Mouse (Mus musculus) stomach, embryonic 16.5 days (tissue): Measurements from ENCODE around the gene Pomp. TPM values are rescaled to one million over a fixed set of nuclear protein-coding genes. Genes with fewer than 3 reads are reported as not detected.
"Not testable (repeated sequence)": the region's sequence is repeated elsewhere in the genome, so short reads cannot be mapped to it uniquely, and the experiment has no call there.

Source experiments
- ATAC-seq: fragments of 200-750 bp; cut with Nextera tagmentation; 2 replicates; pipeline ENCODE4 v1.8.0; 2017; ENCODE audit warnings: moderate number of reproducible peaks, moderate TSS enrichment; ENCODE audit not compliant: insufficient read depth, low FRiP score
- H3K27ac ChIP-seq: fragments of 300-500 bp; sonication (generic); 2 replicates; pipeline ENCODE4 v1.5.1; 2014; ENCODE audit warnings: low read length
- H3K27me3 ChIP-seq: fragments of 300-500 bp; sonication (generic); 2 replicates; pipeline ENCODE4 v1.6.1; 2014; ENCODE audit warnings: low read length, control low read depth, mixed read lengths; ENCODE audit not compliant: control insufficient read depth, insufficient read depth
- H3K36me3 ChIP-seq: fragments of 300-500 bp; sonication (generic); 2 replicates; pipeline ENCODE4 v1.6.1; 2014; ENCODE audit warnings: low read length; ENCODE audit not compliant: control insufficient read depth, insufficient read depth
- H3K4me1 ChIP-seq: fragments of 300-500 bp; sonication (generic); 2 replicates; pipeline ENCODE4 v1.6.1; 2014; ENCODE audit warnings: low read length, control low read depth, mixed read lengths; ENCODE audit not compliant: control insufficient read depth, insufficient read depth
- H3K4me2 ChIP-seq: fragments of 300-500 bp; sonication (generic); 2 replicates; pipeline ENCODE4 v1.6.1; 2014; ENCODE audit warnings: low read depth, low read length, mixed read lengths
- H3K4me3 ChIP-seq: fragments of 300-500 bp; sonication (generic); replicated peaks from 2 replicates; pipeline ENCODE4 v1.5.1; 2014; ENCODE audit warnings: mild to moderate bottlenecking, low read length
- H3K9ac ChIP-seq: fragments of 300-500 bp; sonication (generic); 2 replicates; pipeline ENCODE4 v1.6.1; 2014; ENCODE audit warnings: low read length
- H3K9me3 ChIP-seq: fragments of 300-500 bp; sonication (generic); replicated peaks from 2 replicates; pipeline ENCODE4 v1.6.1; 2016; ENCODE audit warnings: low read length, control low read depth; ENCODE audit not compliant: control insufficient read depth
- WGBS: fragments of 180-500 bp; shearing (Covaris S2); extraction: QIAGEN DNeasy Blood & Tissue Kit; methylation state at CpG from one replicate; pipeline ENCODE4 v1.1.7; 2014; 5-methylcytosine and 5-hydroxymethylcytosine counted together
- polyA plus RNA-seq: library from polyadenylated mRNA; unstranded; fragments of >200 nt; fragmentation: Nextera tagmentation; extraction: Ambion mirVana; gene quantifications from 2 replicates; pipeline ENCODE4 v1.2.1, GENCODE M21; 2015

The Pomp gene
- polyA plus RNA-seq, 1 experiment from 2014 or later, result 446 TPM

GRCm38 (mm10) chr5:147893766-147894454, 33.6 kb downstream of the Pomp start:
- Histone ChIP-seq H3K9ac (peak overlapping the region; percentile 63), H3K4me3 (peak overlapping the region; percentile 60), H3K9me3 (no peaks in the 10 kb centered on the region), H3K27ac (no peak overlapping the region), H3K4me1 (peaks cover 10% of the 10 kb centered on the region), H3K36me3 (no peaks in the 10 kb centered on the region), H3K4me2 (peak overlapping the region; percentile 72), H3K27me3 (no peaks in the 10 kb centered on the region)
- ATAC-seq, result no peak
- WGBS, result 2% methylated on average over 25 of the region's 25 CpGs

GRCm38 (mm10) chr5:147894455-147895076, 34.3 kb downstream of the Pomp start, which contains the start of gene Slc46a3:
TSS of gene Slc46a3 (minus strand) at chr5:147894815.
- H3K4me3 ChIP-seq, result peak within 1 kb of the TSS; percentile 60
- H3K27me3 ChIP-seq, result no peaks in the 10 kb centered on the region
- H3K36me3 ChIP-seq, result no peaks in the 10 kb centered on the region
- no peaks in the 10 kb centered on the region for H3K9me3 ChIP-seq
- H3K4me2 ChIP-seq, result peak within 1 kb of the TSS; percentile 72
- under 1% methylated on average over 47 of the region's 47 CpGs for WGBS
- no peak within 1 kb of the TSS for H3K27ac ChIP-seq
- peak; percentile 96 for ATAC-seq
- peak within 1 kb of the TSS; percentile 63 for H3K9ac ChIP-seq
- H3K4me1 ChIP-seq, result peaks cover 10% of the 10 kb centered on the region

- Histone ChIP-seq H3K27me3 (no peaks in the 10 kb centered on the region), H3K9ac (no peak overlapping the region), H3K4me3 (0 out of 2 replicates have a peak overlapping the region, but pooled peaks have one; percentile 60), H3K36me3 (no peaks in the 10 kb centered on the region), H3K9me3 (no peaks in the 10 kb centered on the region), H3K4me1 (peaks cover 10% of the 10 kb centered on the region), H3K27ac (no peak overlapping the region), H3K4me2 (peak overlapping the region; percentile 72)
- 27% methylated on average over 16 of the region's 16 CpGs for WGBS
- ATAC-seq, result no peak
Measured at GRCm38 (mm10) chr5:147895436-147896198, 35.4 kb downstream of the Pomp start.

- peaks cover 10% of the 10 kb centered on the region for H3K4me1 ChIP-seq
- not testable (repeated sequence) for H3K36me3 ChIP-seq, H3K27ac ChIP-seq, H3K4me2 ChIP-seq, H3K9me3 ChIP-seq, H3K27me3 ChIP-seq, ATAC-seq, H3K4me3 ChIP-seq, H3K9ac ChIP-seq
- 70% methylated on average over 4 of the region's 4 CpGs for WGBS
Measured at GRCm38 (mm10) chr5:147896501-147896900, 36.2 kb downstream of the Pomp start.

GRCm38 (mm10) chr5:147898254-147898653, 38.0 kb downstream of the Pomp start:
- Histone ChIP-seq H3K27me3 (no peaks in the 10 kb centered on the region), H3K4me3 (no peak overlapping the region), H3K36me3 (no peaks in the 10 kb centered on the region), H3K4me1 (peaks cover 5% of the 10 kb centered on the region), H3K9me3 (no peaks in the 10 kb centered on the region), H3K9ac (no peak overlapping the region), H3K27ac (no peak overlapping the region), H3K4me2 (no peak overlapping the region)
- ATAC-seq, result 0 out of 2 replicates have a peak, but pooled peaks have one; percentile 26
- 68% methylated on average over 2 of the region's 2 CpGs for WGBS

GRCm38 (mm10) chr5:147898968-147899549, 38.8 kb downstream of the Pomp start:
- ATAC-seq, result no peak
- Histone ChIP-seq H3K9ac (no peak overlapping the region), H3K4me1 (no peaks in the 10 kb centered on the region), H3K4me2 (no peak overlapping the region), H3K27ac (no peak overlapping the region), H3K36me3 (no peaks in the 10 kb centered on the region), H3K9me3 (no peaks in the 10 kb centered on the region), H3K4me3 (no peak overlapping the region), H3K27me3 (no peaks in the 10 kb centered on the region)
- WGBS, result 65% methylated on average over 4 of the region's 4 CpGs

- Histone ChIP-seq H3K9me3 (no peaks in the 10 kb centered on the region), H3K27ac (no peak overlapping the region), H3K4me1 (no peaks in the 10 kb centered on the region), H3K27me3 (no peaks in the 10 kb centered on the region), H3K4me3 (no peak overlapping the region), H3K36me3 (no peaks in the 10 kb centered on the region), H3K9ac (no peak overlapping the region), H3K4me2 (no peak overlapping the region)
- WGBS, result 61% methylated on average over 15 of the region's 15 CpGs
- no peak for ATAC-seq
Measured at GRCm38 (mm10) chr5:147902008-147902757, 41.9 kb downstream of the Pomp start.

- no peaks in the 10 kb centered on the region for H3K27me3 ChIP-seq
- H3K36me3 ChIP-seq, result no peaks in the 10 kb centered on the region
- no peak for ATAC-seq
- H3K4me2 ChIP-seq, result no peak overlapping the region
- no peak overlapping the region for H3K4me3 ChIP-seq
- H3K4me1 ChIP-seq, result no peaks in the 10 kb centered on the region
- H3K9me3 ChIP-seq, result no peaks in the 10 kb centered on the region
- H3K27ac ChIP-seq, result no peak overlapping the region
- WGBS, result 82% methylated on average over 9 of the region's 9 CpGs
- no peak overlapping the region for H3K9ac ChIP-seq
Measured at GRCm38 (mm10) chr5:147903166-147903565, 42.9 kb downstream of the Pomp start.
